Mouse (Mus musculus): ENCODE measurements around the gene 4930535I16Rik. TPM values are rescaled to one million over a fixed set of nuclear protein-coding genes. Genes with fewer than 3 reads are reported as not detected.

Gene 4930535I16Rik
- total RNA-seq, 2 experiments from 2014 or later, result not detected

DNA sequence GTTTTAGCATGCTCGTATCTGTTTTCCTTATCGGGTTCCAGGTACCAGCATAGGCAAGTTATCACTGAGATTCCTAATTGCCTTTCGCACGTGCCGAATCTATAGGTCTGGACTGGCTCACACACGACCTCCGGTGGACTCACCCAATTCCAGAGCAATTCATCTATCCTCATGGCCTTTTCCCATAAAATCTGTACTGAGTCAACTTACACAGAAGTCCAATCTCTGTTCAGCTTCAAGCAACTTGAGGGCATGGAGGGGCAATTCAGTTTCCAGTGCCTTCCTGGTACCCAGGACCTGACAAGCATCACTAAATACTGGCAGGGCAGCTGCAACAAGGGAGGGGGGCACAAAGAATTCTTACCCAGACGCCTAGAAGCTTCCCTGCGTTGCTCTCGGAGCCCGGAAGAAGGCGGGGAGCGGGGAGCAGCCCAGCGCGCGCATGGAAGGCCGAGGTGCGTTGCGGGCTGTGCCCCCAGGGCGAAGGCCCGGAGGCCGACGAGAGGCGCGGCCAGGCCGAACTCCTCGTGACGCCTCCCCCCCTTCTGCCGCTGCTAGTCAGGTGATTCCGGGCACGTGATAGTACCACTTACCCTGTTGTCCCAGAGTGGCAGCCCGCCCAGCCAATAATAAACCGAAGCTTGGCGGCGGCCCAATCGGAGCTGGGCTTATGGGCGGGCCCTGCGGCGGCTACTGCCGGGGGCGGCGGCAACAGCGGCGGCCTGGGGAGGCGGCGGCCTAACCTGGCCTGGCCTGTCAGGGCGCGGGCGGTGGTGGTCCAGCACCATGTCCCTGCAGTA lies 874 bp downstream of the 4930535I16Rik start, which contains the start of gene Rragc:
Gene Rragc (plus strand): TSS at position 699 of the 800 bp plus-strand sequence.
- DNase-seq (ENCODE audit: extremely low spot score in 1 of 2, low spot score in 2 of 2), result peak; percentile 100
- intact Hi-C loops (cut with DNase I), result no loop called here

- intact Hi-C loops (cut with DNase I), result no loop called here
- DNase-seq (ENCODE audit: extremely low spot score in 1 of 2, low spot score in 2 of 2), result no peak
Observed at GRCm38 (mm10) chr4:123912431-123912830, 5.4 kb downstream of the 4930535I16Rik start.

DNA sequence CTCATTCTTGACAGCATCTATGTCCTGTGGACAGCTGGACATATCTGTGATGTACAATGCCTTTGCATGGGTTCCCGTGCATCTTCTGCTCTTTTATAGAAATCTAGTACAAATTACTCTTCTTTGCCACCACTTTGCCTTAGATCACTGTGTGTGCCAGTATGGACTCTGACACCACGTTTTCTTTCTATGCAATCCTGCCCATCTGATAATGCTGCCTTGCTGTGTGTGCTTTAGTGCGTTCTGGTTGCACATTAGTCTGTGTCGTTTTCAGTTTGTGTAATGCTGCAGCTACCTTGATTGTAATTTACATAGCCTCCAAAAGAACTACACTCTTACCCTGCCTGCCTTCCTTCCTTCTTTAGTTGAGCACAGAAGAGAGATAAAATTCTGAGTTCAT lies 6.3 kb downstream of the 4930535I16Rik start:
- intact Hi-C loops (cut with DNase I), result no loop called here
- no peak for DNase-seq (ENCODE audit: extremely low spot score in 1 of 2, low spot score in 2 of 2)

DNA sequence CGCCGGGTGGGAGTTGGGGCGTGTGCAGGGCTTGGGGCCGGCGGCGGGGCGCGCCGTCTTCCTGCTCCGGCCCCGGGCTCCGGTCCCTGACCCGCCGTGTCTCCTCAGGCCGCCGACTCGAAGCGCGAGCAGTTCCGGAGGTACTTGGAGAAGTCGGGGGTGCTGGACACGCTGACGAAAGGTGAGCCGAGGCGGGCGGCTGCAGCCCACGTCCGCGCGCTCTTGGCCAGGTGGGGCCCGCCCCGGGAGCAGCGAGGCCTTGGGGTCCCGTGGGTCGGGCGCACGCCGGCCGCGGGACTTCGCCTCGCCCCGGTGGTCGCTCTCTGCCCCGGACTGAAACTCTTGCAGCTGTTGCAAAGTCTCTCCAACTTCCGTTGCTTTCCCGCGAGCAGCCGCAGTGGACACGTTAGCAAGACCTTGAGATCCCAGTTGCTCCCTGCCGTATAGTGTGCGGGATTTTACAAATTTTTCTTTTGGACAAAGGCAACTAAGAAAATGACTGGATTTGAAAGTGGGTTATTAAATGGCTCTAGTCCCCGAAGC lies 12.6 kb downstream of the 4930535I16Rik start:
- no peak for DNase-seq (ENCODE audit: extremely low spot score in 1 of 2, low spot score in 2 of 2)

GRCm38 (mm10) chr4:123904333-123905125 lies 13.3 kb downstream of the 4930535I16Rik start, which contains the start of gene Mycbp:
TSS of gene Mycbp (plus strand) at chr4:123904832.
- DNase-seq (ENCODE audit: extremely low spot score in 1 of 2, low spot score in 2 of 2), result peak; percentile 97 to 99
- intact Hi-C loops (cut with DNase I), result no loop called here

More for the DNA sequence above, 12.6 kb downstream of the 4930535I16Rik start:
- intact Hi-C loops (cut with DNase I), result no loop called here

DNA sequence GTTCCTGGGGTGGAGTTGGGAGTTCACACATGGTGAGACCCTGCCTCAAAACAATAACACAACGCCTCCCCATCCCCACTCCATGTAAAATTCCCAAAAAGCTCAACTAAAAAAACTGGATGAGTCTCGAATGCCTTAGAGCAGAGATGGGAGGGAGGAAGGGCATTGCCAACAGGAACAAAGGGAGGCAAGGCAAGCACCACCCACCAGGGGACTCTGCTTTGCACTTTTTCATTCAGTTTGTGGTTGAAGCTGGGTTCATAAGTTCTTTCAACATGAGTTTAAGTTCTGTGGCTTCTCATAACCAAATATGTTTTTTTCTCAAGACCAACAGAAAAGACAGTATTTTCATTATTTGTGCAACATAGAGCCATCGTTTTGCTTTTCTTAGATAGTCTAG lies 14.4 kb downstream of the 4930535I16Rik start:
- intact Hi-C loops (cut with DNase I), result no loop called here
- no peak for DNase-seq (ENCODE audit: extremely low spot score in 1 of 2, low spot score in 2 of 2)

- intact Hi-C loops (cut with DNase I), result loop anchor here (5.0 kb wide), 2 partner anchors 86 to 141 kb away; no protein-coding TSS in a partner anchor
- DNase-seq (ENCODE audit: extremely low spot score in 1 of 2, low spot score in 2 of 2), result peak; percentile 48 to 63
Observed at GRCm38 (mm10) chr4:123898696-123899095, 19.1 kb downstream of the 4930535I16Rik start.

GRCm38 (mm10) chr4:123894295-123894694 lies 23.5 kb downstream of the 4930535I16Rik start:
- DNase-seq (ENCODE audit: extremely low spot score in 1 of 2, low spot score in 2 of 2), result no peak
- intact Hi-C loops (cut with DNase I), result no loop called here

- no peak for DNase-seq (ENCODE audit: extremely low spot score in 1 of 2, low spot score in 2 of 2)
- intact Hi-C loops (cut with DNase I), result no loop called here
Observed at GRCm38 (mm10) chr4:123893726-123894125, 24.1 kb downstream of the 4930535I16Rik start.

Other genes with a start within 250 kb of the 4930535I16Rik start
- gene Macf1, start 233.7 kb downstream of the 4930535I16Rik start, total RNA-seq (2021), result 100 to 1,000 TPM; 243 to 256 TPM
- gene Ndufs5, start 199.8 kb downstream of the 4930535I16Rik start, total RNA-seq (2021), result 100 to 1,000 TPM; 174 to 179 TPM
- gene Akirin1, start 167.7 kb downstream of the 4930535I16Rik start, total RNA-seq (2021), result 10 to 100 TPM; 58.9 to 62.1 TPM
- gene Rhbdl2, start 130.1 kb downstream of the 4930535I16Rik start, total RNA-seq (2021), result 1 to 10 TPM; 1.1 to 1.2 TPM
- gene 4933427I04Rik, start 58.3 kb downstream of the 4930535I16Rik start, total RNA-seq (2021), result not detected
- gene Mycbp, start 13.2 kb downstream of the 4930535I16Rik start, total RNA-seq (2021), result 10 to 100 TPM; 14.2 to 14.8 TPM
- gene Rragc, start 576 bp downstream of the 4930535I16Rik start, total RNA-seq (2021), result 10 to 100 TPM; 47.4 to 52.6 TPM